Mouse (Mus musculus) CH12.LX (cell line): ENCODE measurements around the gene Cd180.

Experiments
- CHD1 ChIP-seq: IDR thresholded peaks from 2 replicates; pipeline ENCODE4 v1.6.1; 2012; ENCODE audit warnings: low read depth, low read length, improper control_type of control experiment, inconsistent platforms
- CTCF ChIP-seq, 2 experiments: IDR thresholded peaks in 1 of 2; conservative IDR thresholded peaks in 1 of 2; 2 replicates each; pipeline ENCODE4 v1.5.1; 2011 to 2012; ENCODE audit warnings: low read depth in 2 of 2, low read length in 2 of 2, improper control_type of control experiment in 1 of 2, inconsistent platforms in 1 of 2, mild to moderate bottlenecking in 1 of 2, moderate library complexity in 1 of 2
- E2F4 ChIP-seq: IDR thresholded peaks from 2 replicates; pipeline ENCODE4 v1.6.1; 2011; ENCODE audit warnings: low read depth, low read length, improper control_type of control experiment; ENCODE audit not compliant: insufficient replicate concordance
- EP300 ChIP-seq: IDR thresholded peaks from 2 replicates; pipeline ENCODE4 v1.6.1; 2011; ENCODE audit warnings: low read length, improper control_type of control experiment
- KAT2A ChIP-seq: IDR thresholded peaks from 2 replicates; pipeline ENCODE4 v1.6.1; 2012; ENCODE audit warnings: low read length, improper control_type of control experiment, inconsistent platforms; ENCODE audit not compliant: insufficient replicate concordance
- MAX ChIP-seq: IDR thresholded peaks from 2 replicates; pipeline ENCODE4 v1.6.1; 2011; ENCODE audit warnings: low read length, improper control_type of control experiment
- POLR2A ChIP-seq: IDR thresholded peaks from 2 replicates; pipeline ENCODE4 v1.6.1; 2011; ENCODE audit warnings: low read depth, mild to moderate bottlenecking, improper control_type of control experiment, low read length
- POLR2AphosphoS2 ChIP-seq: IDR thresholded peaks from 2 replicates; pipeline ENCODE4 v1.6.1; 2011; ENCODE audit warnings: low read depth, low read length, improper control_type of control experiment
- ZKSCAN1 ChIP-seq: IDR thresholded peaks from 2 replicates; pipeline ENCODE4 v1.6.1; 2012; ENCODE audit warnings: low read depth, inconsistent platforms, low read length, improper control_type of control experiment, borderline replicate concordance

DNA sequence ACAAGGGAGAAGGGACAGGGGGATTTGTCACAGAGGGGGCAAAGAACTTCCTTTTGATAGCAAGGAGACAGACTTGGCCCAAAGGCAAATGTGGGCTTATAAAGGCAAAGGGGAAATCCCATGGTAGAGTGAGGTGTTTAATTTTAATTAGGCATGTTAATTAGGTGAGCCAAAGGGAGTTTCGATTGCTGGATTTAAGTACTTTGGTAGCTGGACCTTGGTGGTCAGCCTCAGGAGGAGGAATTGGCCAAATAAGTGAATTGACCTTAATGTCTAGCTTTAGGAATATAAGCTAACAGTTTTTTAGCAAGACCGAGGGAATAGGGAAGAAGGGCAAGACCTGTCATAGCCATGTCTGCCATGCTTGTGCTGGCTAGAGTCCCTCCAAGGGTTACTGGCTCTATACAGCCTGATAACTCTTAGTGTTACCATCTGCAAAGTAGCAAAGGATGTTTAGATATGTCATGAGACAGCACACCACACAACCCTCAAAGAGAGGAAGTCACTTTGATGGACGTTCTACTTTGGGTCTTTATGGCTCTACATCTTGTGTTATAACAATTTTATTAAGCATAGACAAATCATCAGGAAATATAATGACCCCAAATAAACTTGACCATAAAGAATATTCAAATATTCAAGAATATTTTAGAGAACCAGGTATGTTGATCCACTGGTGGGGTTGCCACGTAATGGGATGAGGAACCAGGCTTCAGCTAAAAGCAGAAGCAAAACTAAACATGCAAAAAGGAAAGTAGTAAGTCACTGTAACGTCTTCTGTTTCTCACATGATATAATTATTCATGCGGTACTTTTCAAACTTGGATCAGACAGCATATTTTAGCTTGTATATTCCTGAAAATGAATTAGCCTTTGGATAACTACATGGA is 3.9 kb upstream of the Cd180 start:
- TF ChIP-seq EP300 = peak; percentile 96
- no peak for TF ChIP-seq POLR2A
- no peak for TF ChIP-seq POLR2AphosphoS2
- TF ChIP-seq ZKSCAN1 = no peak
- no peak; the same call in 1 of the 2 replicates for TF ChIP-seq MAX
- no peak for TF ChIP-seq CHD1
- TF ChIP-seq CTCF (conservative IDR thresholded peaks at IDR 0.05 in 1 of 2, IDR thresholded peaks at IDR 0.05 in 1 of 2; ENCODE audit: low read depth in 2 of 2, low read length in 2 of 2) = no peak
- TF ChIP-seq E2F4 = no peak
- TF ChIP-seq KAT2A = no peak
